Mouse (Mus musculus) CD4-positive naive resting alpha-beta T cell, adult 57 days (primary cell): ENCODE measurements around the gene Cpt1a. TPM values are rescaled to one million over a fixed set of nuclear protein-coding genes. Genes with fewer than 3 reads are reported as not detected.

Experiments
- total RNA-seq: library from RNA; stranded (reverse); gene quantifications from one replicate; pipeline ENCODE4 v1.2.4, GENCODE M21; 2023

The Cpt1a gene
- 51.6 TPM for total RNA-seq

GRCm38 (mm10) chr19:3322261-3322969 is at the start of gene Cpt1a:
Gene Cpt1a, plus strand, starts transcription at chr19:3322334.

GRCm38 (mm10) chr19:3282572-3283467 is 39.3 kb upstream of the Cpt1a start, which contains the start of the genes Mrpl21 and Ighmbp2:
Gene Mrpl21, plus strand, starts transcription at chr19:3282901.
Gene Ighmbp2, minus strand, starts transcription at chr19:3283017.

DNA sequence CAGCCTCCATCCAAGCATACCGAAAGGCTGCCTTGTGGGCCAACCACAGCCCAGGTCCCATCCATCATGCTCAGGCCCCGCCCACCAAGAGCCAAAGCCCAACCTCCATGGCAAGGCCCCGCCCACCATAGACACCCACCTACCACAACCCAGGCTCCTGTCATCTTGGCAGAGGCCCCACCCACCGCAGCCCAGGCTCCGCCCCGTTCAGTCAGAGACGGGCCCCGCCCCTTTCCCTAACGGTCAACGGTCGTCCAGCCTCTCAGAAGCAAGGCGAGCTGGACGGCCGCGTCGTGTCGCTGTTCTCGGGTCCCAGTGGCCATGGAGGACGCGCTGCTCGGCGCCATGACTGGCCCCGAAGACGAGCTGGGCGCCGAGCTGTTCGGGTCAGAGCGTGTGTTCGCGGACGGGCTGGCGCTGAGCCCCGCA is 66.5 kb downstream of the Cpt1a start, which contains the start of gene Tesmin:
Gene Tesmin, plus strand, starts transcription at position 229 of the 429 bp plus-strand sequence.

GRCm38 (mm10) chr19:3414268-3414733 is 92.2 kb downstream of the Cpt1a start, which contains the start of gene Gal:
Gene Gal, minus strand, starts transcription at chr19:3414544.

Other genes starting within 250 kb of the Cpt1a start
- 56.8 TPM for gene Mrpl21, start 39.4 kb upstream of the Cpt1a start, total RNA-seq
- 14.7 TPM for gene Ighmbp2, start 39.3 kb upstream of the Cpt1a start, total RNA-seq
- 0.80 TPM for gene Tesmin, start 66.5 kb downstream of the Cpt1a start, total RNA-seq
- gene Gal, start 92.2 kb downstream of the Cpt1a start, total RNA-seq = not detected